Mouse (Mus musculus) forebrain, embryonic 13.5 days (tissue): Measurements from ENCODE around the gene App. TPM values are rescaled to one million over a fixed set of nuclear protein-coding genes. Genes with fewer than 3 reads are reported as not detected.

Source experiments
- ATAC-seq: fragments of 200-750 bp; cut with Nextera tagmentation; 2 replicates; pipeline ENCODE4 v1.8.0; 2017
- H3K27ac ChIP-seq: fragments of 300-500 bp; sonication (generic); 2 replicates; pipeline ENCODE4 v1.5.1; 2015; ENCODE audit warnings: inconsistent platforms, mild to moderate bottlenecking, moderate library complexity
- H3K27me3 ChIP-seq: fragments of 300-500 bp; sonication (generic); 2 replicates; pipeline ENCODE4 v1.6.1; 2015; ENCODE audit warnings: mild to moderate bottlenecking, inconsistent platforms
- H3K36me3 ChIP-seq: fragments of 300-500 bp; sonication (generic); 2 replicates; pipeline ENCODE4 v1.6.1; 2015; ENCODE audit warnings: mild to moderate bottlenecking, inconsistent platforms; ENCODE audit not compliant: poor library complexity, severe bottlenecking
- H3K4me1 ChIP-seq: fragments of 300-500 bp; sonication (generic); 2 replicates; pipeline ENCODE4 v1.6.1; 2015; ENCODE audit warnings: inconsistent platforms
- H3K4me2 ChIP-seq: fragments of 300-500 bp; sonication (generic); 2 replicates; pipeline ENCODE4 v1.6.1; 2015; ENCODE audit warnings: inconsistent platforms, mild to moderate bottlenecking, moderate library complexity
- H3K4me3 ChIP-seq: fragments of 300-500 bp; sonication (generic); 2 replicates; pipeline ENCODE4 v1.5.1; 2015; ENCODE audit warnings: mild to moderate bottlenecking, inconsistent platforms
- H3K9ac ChIP-seq: fragments of 300-500 bp; sonication (generic); 2 replicates; pipeline ENCODE4 v1.6.1; 2015; ENCODE audit warnings: mild to moderate bottlenecking, inconsistent platforms
- H3K9me3 ChIP-seq: fragments of 300-500 bp; sonication (generic); replicated peaks from 2 replicates; pipeline ENCODE4 v1.6.1; 2016; ENCODE audit warnings: inconsistent platforms
- WGBS: fragments of 180-500 bp; shearing (Covaris S2); methylation state at CpG from one replicate; pipeline ENCODE4 v1.1.7; 2015; 5-methylcytosine and 5-hydroxymethylcytosine counted together
- polyA plus RNA-seq: library from polyadenylated mRNA; unstranded; fragments of >200 nt; fragmentation: Nextera tagmentation; extraction: Ambion mirVana; gene quantifications from 2 replicates; pipeline ENCODE4 v1.2.1, GENCODE M21; 2015

App gene
- polyA plus RNA-seq, 1 experiment from 2014 or later = 168 TPM

- H3K36me3 ChIP-seq = peaks cover 33% of the 10 kb centered on the region
- no peaks in the 10 kb centered on the region for H3K9me3 ChIP-seq
- H3K27ac ChIP-seq = no peak overlapping the region
- no peak for ATAC-seq
- H3K4me2 ChIP-seq = no peak overlapping the region
- no peak overlapping the region for H3K4me3 ChIP-seq
- no peak overlapping the region for H3K9ac ChIP-seq
- no peaks in the 10 kb centered on the region for H3K27me3 ChIP-seq
- 97% methylated on average over 12 of the region's 12 CpGs for WGBS
- H3K4me1 ChIP-seq = no peaks in the 10 kb centered on the region
Observed at GRCm38 (mm10) chr16:85071791-85072190, 101.8 kb downstream of the App start.

GRCm38 (mm10) chr16:85071248-85071647 is 102.3 kb downstream of the App start:
- ATAC-seq = peak; percentile 34; the same call in 1 of the 2 replicates
- peaks cover 28% of the 10 kb centered on the region for H3K36me3 ChIP-seq

GRCm38 (mm10) chr16:85067254-85067893 is 106.2 kb downstream of the App start:
- no peaks in the 10 kb centered on the region; the same call in 1 of the 2 replicates for H3K4me1 ChIP-seq
- WGBS = 95% methylated on average over 13 of the region's 13 CpGs
- no peaks in the 10 kb centered on the region for H3K9me3 ChIP-seq
- no peak overlapping the region for H3K9ac ChIP-seq
- H3K4me2 ChIP-seq = no peak overlapping the region
- H3K27ac ChIP-seq = no peak overlapping the region
- H3K4me3 ChIP-seq = no peak overlapping the region
- peaks cover 10% of the 10 kb centered on the region for H3K36me3 ChIP-seq
- H3K27me3 ChIP-seq = no peaks in the 10 kb centered on the region
- ATAC-seq = no peak

More at GRCm38 (mm10) chr16:85071248-85071647, 102.3 kb downstream of the App start:
- Histone ChIP-seq H3K4me1 (no peaks in the 10 kb centered on the region; the same call in 1 of the 2 replicates), H3K27me3 (no peaks in the 10 kb centered on the region), H3K9ac (no peak overlapping the region), H3K27ac (no peak overlapping the region), H3K4me3 (no peak overlapping the region), H3K4me2 (no peak overlapping the region), H3K9me3 (no peaks in the 10 kb centered on the region)
- WGBS = 97% methylated on average over 1 of the region's 1 CpGs

GRCm38 (mm10) chr16:85066227-85066626 is 107.3 kb downstream of the App start:
- Histone ChIP-seq H3K27ac (no peak overlapping the region), H3K36me3 (peaks cover 7% of the 10 kb centered on the region; the same call in 1 of the 2 replicates), H3K4me1 (no peaks in the 10 kb centered on the region; the same call in 1 of the 2 replicates), H3K9ac (no peak overlapping the region), H3K4me3 (no peak overlapping the region), H3K27me3 (no peaks in the 10 kb centered on the region), H3K9me3 (peaks cover 5% of the 10 kb centered on the region; the same call in 1 of the 2 replicates), H3K4me2 (no peak overlapping the region)
- ATAC-seq = no peak
- WGBS = 85% methylated on average over 11 of the region's 11 CpGs

GRCm38 (mm10) chr16:85064800-85065199 is 108.8 kb downstream of the App start:
- 94% methylated on average over 4 of the region's 6 CpGs for WGBS
- no peak overlapping the region for H3K27ac ChIP-seq
- H3K9me3 ChIP-seq = peaks cover 7% of the 10 kb centered on the region; the same call in 1 of the 2 replicates
- peaks cover 7% of the 10 kb centered on the region; the same call in 1 of the 2 replicates for H3K36me3 ChIP-seq
- no peak for ATAC-seq
- no peak overlapping the region for H3K4me3 ChIP-seq
- H3K27me3 ChIP-seq = no peaks in the 10 kb centered on the region
- H3K4me2 ChIP-seq = no peak overlapping the region
- H3K4me1 ChIP-seq = no peaks in the 10 kb centered on the region; the same call in 1 of the 2 replicates
- H3K9ac ChIP-seq = no peak overlapping the region

DNA sequence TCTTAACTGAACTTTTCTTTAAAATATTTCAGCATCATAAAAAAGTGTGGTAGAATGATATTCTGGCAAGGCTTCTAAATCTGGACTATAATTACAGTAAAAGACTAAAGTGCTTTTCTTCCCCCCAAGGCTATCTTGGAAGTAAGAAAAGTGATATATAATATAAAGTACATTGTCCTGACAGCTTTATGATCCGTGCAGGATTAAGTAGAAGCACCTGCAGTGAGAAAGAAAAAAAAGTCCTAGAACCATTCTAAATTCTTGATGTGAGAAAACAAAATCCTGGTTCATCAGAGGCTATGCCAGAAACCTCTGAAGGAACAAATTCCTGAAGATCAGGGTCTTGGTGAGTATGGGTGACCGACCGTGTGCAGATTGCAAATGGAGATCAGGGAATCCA is 110.8 kb downstream of the App start:
- H3K27ac ChIP-seq = no peak overlapping the region
- H3K4me3 ChIP-seq = no peak overlapping the region
- H3K4me1 ChIP-seq = peaks cover 19% of the 10 kb centered on the region
- H3K27me3 ChIP-seq = no peaks in the 10 kb centered on the region
- peaks cover 7% of the 10 kb centered on the region; the same call in 1 of the 2 replicates for H3K9me3 ChIP-seq
- no peak for ATAC-seq
- no peak overlapping the region for H3K4me2 ChIP-seq
- WGBS = 95% methylated on average over 3 of the region's 3 CpGs
- peaks cover 7% of the 10 kb centered on the region; the same call in 1 of the 2 replicates for H3K36me3 ChIP-seq
- H3K9ac ChIP-seq = no peak overlapping the region

- no peak overlapping the region for H3K27ac ChIP-seq
- peaks cover 7% of the 10 kb centered on the region; the same call in 1 of the 2 replicates for H3K9me3 ChIP-seq
- no peak overlapping the region for H3K4me3 ChIP-seq
- ATAC-seq = no peak
- WGBS = 88% methylated on average over 4 of the region's 4 CpGs
- no peak overlapping the region for H3K4me2 ChIP-seq
- peaks cover 19% of the 10 kb centered on the region for H3K4me1 ChIP-seq
- H3K9ac ChIP-seq = no peak overlapping the region
- no peaks in the 10 kb centered on the region for H3K27me3 ChIP-seq
- peaks cover 14% of the 10 kb centered on the region; the same call in 1 of the 2 replicates for H3K36me3 ChIP-seq
Observed at GRCm38 (mm10) chr16:85061725-85062124, 111.8 kb downstream of the App start.

DNA sequence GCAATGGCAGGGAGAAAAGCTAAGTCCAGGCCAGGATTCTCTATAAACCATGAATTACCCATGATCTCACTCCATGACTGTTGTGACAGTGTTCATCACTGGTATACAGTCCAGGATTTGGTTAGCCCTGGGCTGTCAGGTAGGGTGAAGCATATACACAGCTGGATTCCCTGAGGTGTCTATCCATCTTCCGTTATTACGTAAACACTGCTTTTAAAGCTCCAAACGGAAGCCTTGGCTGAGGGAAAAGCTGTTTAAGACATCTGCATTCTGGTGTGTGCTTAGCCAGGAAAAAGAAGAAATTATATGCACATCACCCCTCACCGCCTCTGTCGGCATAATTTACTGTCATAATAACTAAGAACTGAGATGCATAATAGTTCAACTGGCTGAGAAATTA is 115.4 kb downstream of the App start:
- peak; percentile 57 for ATAC-seq
- 57% methylated on average over 5 of the region's 5 CpGs for WGBS

DNA sequence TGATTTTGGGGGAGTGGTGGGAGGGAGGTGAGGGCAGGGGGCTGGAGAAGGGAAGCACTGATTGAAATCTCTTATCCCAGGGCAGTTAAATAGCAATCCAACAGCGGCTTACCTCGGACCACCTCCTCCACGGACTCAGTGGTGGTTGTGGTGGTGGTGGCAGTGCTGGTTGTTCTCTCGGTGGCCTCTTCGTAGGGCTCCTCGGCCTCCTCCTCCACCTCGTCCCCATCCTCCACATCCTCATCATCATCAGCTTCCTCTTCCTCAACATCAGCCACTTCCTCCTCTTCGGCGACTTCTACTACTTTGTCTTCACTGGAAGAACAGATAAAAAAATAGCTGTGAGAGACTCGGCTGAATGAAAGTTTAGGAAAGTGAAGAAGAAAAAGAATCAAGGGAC is 117.4 kb downstream of the App start:
- no peaks in the 10 kb centered on the region for H3K27me3 ChIP-seq
- H3K4me3 ChIP-seq = no peak overlapping the region
- H3K4me1 ChIP-seq = peaks cover 30% of the 10 kb centered on the region
- peaks cover 29% of the 10 kb centered on the region for H3K36me3 ChIP-seq
- H3K9ac ChIP-seq = no peak overlapping the region
- ATAC-seq = no peak
- H3K4me2 ChIP-seq = no peak overlapping the region
- no peak overlapping the region for H3K27ac ChIP-seq
- peaks cover 2% of the 10 kb centered on the region; the same call in 1 of the 2 replicates for H3K9me3 ChIP-seq
- WGBS = 99% methylated on average over 10 of the region's 10 CpGs

More for the DNA sequence above, 115.4 kb downstream of the App start:
- H3K36me3 ChIP-seq = peaks cover 34% of the 10 kb centered on the region
- H3K4me3 ChIP-seq = no peak overlapping the region
- no peaks in the 10 kb centered on the region for H3K27me3 ChIP-seq
- peaks cover 7% of the 10 kb centered on the region; the same call in 1 of the 2 replicates for H3K9me3 ChIP-seq
- peaks cover 21% of the 10 kb centered on the region for H3K4me1 ChIP-seq
- H3K9ac ChIP-seq = no peak overlapping the region
- H3K27ac ChIP-seq = peak overlapping the region; percentile 70
- H3K4me2 ChIP-seq = no peak overlapping the region

- Histone ChIP-seq H3K4me2 (no peak overlapping the region), H3K27ac (no peak overlapping the region), H3K4me1 (peaks cover 27% of the 10 kb centered on the region), H3K9ac (no peak overlapping the region), H3K9me3 (no peaks in the 10 kb centered on the region), H3K4me3 (no peak overlapping the region), H3K27me3 (no peaks in the 10 kb centered on the region), H3K36me3 (peaks cover 31% of the 10 kb centered on the region)
- ATAC-seq = no peak
- 92% methylated on average over 7 of the region's 7 CpGs for WGBS
Observed at GRCm38 (mm10) chr16:85053996-85054395, 119.6 kb downstream of the App start.

DNA sequence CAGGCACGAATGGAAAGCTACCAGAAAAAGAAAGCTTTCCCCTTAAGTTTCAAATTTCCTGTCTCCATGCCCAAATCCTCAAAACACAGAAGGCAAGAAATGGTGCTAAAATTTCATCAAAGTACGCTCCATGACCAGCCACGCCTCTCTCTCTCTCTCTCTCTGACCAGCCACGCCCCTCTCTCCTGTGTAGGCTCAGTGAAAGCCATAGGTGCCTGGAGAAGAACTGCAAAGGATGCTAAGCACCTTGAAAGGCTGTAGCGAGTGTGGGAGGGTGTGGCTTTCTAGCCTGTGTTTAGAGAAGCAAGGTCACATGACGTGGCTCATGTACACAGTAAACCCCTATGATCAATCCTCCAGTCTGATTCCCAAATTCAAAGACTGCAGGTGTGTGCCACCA is 126.3 kb downstream of the App start:
- H3K36me3 ChIP-seq = peaks cover 18% of the 10 kb centered on the region
- WGBS = 75% methylated on average over 6 of the region's 6 CpGs
- H3K4me3 ChIP-seq = no peak overlapping the region
- no peak overlapping the region for H3K27ac ChIP-seq
- H3K4me1 ChIP-seq = peaks cover 7% of the 10 kb centered on the region; the same call in 1 of the 2 replicates
- no peak overlapping the region for H3K9ac ChIP-seq
- ATAC-seq = no peak
- no peaks in the 10 kb centered on the region for H3K9me3 ChIP-seq
- no peak overlapping the region for H3K4me2 ChIP-seq
- no peaks in the 10 kb centered on the region for H3K27me3 ChIP-seq

DNA sequence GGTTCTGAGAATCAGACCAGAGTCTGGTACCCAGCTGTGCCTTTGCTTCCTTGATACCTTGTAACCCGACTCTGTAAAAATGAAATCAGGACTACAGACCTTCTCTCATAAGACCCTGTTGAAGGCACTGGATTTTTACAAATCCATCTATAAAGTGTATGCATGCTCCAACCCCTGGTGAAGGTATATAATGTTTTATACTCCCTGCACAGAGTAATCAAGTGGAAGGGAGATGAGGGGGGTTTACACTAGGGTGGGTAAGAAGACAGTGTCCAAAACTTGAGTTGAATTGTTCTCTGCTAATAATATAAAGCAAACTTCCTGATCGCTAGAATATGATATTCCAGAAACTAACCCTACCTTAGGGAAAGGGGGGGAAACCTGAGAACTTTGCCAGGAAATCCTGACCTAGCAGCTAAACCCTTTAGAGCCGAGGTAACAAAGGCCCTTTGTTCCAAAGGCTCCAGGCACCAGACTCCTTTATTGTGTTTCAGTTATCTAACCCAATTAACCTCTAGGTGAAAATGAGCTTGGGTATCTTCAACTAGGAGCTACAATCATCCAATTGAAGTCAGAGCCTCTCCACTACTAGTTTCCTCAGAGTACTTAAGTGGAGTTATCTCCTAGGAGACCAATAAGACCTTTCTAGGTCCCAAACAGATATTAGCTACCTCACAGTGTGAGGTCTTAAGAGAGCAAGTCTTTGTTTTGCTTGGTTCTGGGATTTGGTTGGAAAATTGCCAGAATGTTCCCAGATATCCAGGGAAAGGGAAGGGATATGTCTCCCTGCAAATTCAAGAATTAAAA is 132.2 kb downstream of the App start:
- peaks cover 23% of the 10 kb centered on the region for H3K36me3 ChIP-seq
- H3K4me2 ChIP-seq = no peak overlapping the region
- H3K27me3 ChIP-seq = no peaks in the 10 kb centered on the region
- WGBS = 27% methylated on average over 3 of the region's 3 CpGs
- H3K4me3 ChIP-seq = no peak overlapping the region
- H3K4me1 ChIP-seq = peaks cover 10% of the 10 kb centered on the region
- no peak overlapping the region for H3K27ac ChIP-seq
- H3K9ac ChIP-seq = no peak overlapping the region
- ATAC-seq = no peak
- H3K9me3 ChIP-seq = no peaks in the 10 kb centered on the region
